Mouse (Mus musculus) kidney, postnatal 10 days (tissue): ENCODE data around the gene Nfx1.

Experiments used
- DNase-seq: peaks from one replicate; pipeline ENCODE4 v3.0.0; 2021; ENCODE audit warnings: mixed read lengths

Gene Nfx1

DNA sequence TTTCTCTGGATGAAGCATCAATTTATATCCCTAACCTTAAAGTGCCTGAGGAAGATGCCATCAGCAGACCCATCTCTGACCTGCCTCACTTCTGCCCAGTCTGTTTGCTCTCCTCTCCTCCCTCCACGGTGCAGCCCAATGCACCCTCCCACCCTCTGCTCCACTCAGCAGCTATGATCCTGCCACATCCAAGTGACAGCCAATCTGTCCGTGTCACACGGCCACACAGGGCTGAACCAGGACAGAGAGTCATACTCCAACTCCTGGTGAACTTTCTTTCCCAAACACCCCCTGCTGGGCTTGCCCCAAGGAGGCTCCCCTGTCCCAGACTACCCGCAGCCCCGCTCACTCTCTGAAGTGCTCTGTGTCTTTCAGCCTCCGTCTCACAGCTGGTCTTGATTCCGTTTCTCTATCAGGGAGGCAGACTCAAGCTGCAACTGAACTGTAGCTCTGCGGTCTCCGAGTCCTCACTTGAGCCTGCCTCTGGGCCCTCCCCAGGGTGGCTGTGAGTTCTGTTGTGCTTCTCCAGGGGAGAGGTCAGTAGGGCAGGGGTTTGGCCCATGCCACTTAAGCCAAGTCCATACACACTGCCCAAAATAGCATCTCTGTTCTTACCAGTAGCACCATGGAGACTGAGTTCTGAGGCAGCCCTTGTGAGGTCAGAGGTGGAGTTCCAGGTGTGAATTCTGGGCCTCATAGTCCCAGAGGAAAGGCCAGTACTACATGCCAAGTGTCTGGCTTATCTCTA, 77.0 kb downstream of the Nfx1 start, which contains the start of gene Aqp7:
TSS of gene Aqp7 (minus strand) at position 616 of the 748 bp plus-strand sequence.
- no peak for DNase-seq

DNA sequence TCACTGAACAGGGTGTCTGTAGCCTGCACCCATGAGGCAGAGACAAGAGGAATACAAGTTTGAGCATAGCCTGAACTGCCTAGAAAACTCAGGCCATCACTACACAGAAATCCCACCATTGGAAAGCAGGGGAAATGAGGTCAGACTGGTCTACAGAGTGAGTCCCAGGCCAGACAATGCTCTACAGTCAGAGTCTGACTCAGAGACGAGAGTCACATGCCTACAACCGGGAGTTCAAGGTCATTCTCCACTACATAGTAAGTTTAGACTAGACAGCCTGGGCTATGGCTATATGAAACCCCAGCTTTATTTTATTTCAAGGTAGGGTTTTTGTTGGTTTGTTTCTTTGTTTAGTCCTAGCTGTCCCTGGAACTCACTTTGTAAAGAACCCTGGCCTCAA, 78.2 kb downstream of the Nfx1 start:
- no peak for DNase-seq

- peak; percentile 94 for DNase-seq
Measured at GRCm38 (mm10) chr4:41050726-41051675, 80.3 kb downstream of the Nfx1 start.

GRCm38 (mm10) chr4:41051781-41052180, 81.1 kb downstream of the Nfx1 start:
- DNase-seq: no peak

- peak; percentile 69 for DNase-seq
Measured at GRCm38 (mm10) chr4:41055111-41055510, 84.4 kb downstream of the Nfx1 start.

- no peak for DNase-seq
Measured at GRCm38 (mm10) chr4:41056253-41056652, 85.5 kb downstream of the Nfx1 start.

GRCm38 (mm10) chr4:41056742-41057332, 86.1 kb downstream of the Nfx1 start:
- DNase-seq: peak; percentile 50

- no peak for DNase-seq
Measured at GRCm38 (mm10) chr4:41057361-41057760, 86.7 kb downstream of the Nfx1 start.

GRCm38 (mm10) chr4:41063351-41063750, 92.6 kb downstream of the Nfx1 start:
- no peak for DNase-seq

- peak; percentile 55 for DNase-seq
Measured at GRCm38 (mm10) chr4:41063894-41064673, 93.4 kb downstream of the Nfx1 start.

GRCm38 (mm10) chr4:41065196-41065595, 94.5 kb downstream of the Nfx1 start:
- DNase-seq: no peak

- no peak for DNase-seq
Measured at GRCm38 (mm10) chr4:41071500-41072429, 101.1 kb downstream of the Nfx1 start.

- no peak for DNase-seq
Measured at GRCm38 (mm10) chr4:41073008-41073817, 102.5 kb downstream of the Nfx1 start.

DNA sequence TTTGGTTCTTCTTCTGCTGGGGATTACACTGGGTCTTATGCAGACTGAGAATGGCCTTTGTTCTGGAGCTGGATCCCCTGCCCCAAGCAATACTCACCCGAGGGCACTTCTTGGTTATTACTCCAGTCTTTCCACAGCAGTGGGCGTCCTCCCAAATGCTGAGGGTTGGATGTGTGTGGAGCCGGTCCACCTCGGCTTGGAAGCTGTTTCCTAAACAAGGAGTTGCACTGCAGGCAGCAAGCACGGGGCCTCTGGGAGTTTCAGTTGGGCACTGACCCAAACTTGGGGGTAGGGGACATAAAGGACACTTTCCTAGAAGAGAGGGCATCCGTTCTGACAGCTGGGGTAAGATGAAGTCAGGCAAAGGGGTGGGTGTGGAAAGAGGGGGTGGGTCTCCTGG, 103.8 kb downstream of the Nfx1 start:
- peak; percentile 24 for DNase-seq
